Mouse (Mus musculus): ENCODE data around the gene Agtpbp1. TPM values are rescaled to one million over a fixed set of nuclear protein-coding genes. Genes with fewer than 3 reads are reported as not detected.

Agtpbp1 gene
- polyA plus RNA-seq, 1 experiment: 103 TPM

GRCm38 (mm10) chr13:59467591-59467990, 117.4 kb downstream of the Agtpbp1 start:
- no peaks in the 10 kb centered on the region for H3K27me3 ChIP-seq (ENCODE audit: control insufficient read depth, insufficient read depth, low read length)
- peak; percentile 81 to 94 for DNase-seq
- TF ChIP-seq CTCF (IDR thresholded peaks at IDR 0.05; ENCODE audit: borderline replicate concordance, insufficient read depth, low read depth, low read length): no peak
- TF ChIP-seq POLR2A (IDR thresholded peaks at IDR 0.05; ENCODE audit: borderline replicate concordance, insufficient read depth, low read length): no peak
- WGBS: 0% methylated on average over 3 of the region's 3 CpGs
- H3K4me1 ChIP-seq (ENCODE audit: control insufficient read depth, insufficient read depth, low read length): peaks cover 14% of the 10 kb centered on the region
- peak overlapping the region; percentile 58; the same call in 1 of the 2 replicates for H3K27ac ChIP-seq (ENCODE audit: insufficient read depth, low read length)
- H3K4me3 ChIP-seq (replicated peaks; ENCODE audit: insufficient read depth, low read depth, low read length): no peak overlapping the region

DNA sequence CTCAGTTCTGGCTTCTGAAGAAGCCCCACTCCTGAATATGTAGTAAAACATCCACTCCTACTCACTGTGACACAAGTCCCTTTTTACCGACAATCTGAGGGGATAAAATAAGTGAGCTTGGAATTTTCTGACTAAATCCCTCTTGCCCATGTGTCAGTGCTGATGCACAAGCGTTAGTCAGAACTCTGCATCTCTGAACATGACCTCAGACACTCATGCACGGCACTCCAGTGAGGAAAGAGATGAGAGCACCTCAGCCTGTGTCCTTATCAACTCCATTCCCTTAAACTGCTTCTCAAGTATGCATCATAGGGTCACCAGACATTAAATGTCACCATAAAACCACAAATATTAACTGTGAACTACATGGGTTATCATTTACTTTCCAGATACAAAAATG, 124.1 kb downstream of the Agtpbp1 start:
- 91% methylated on average over 3 of the region's 3 CpGs for WGBS
- no peaks in the 10 kb centered on the region for H3K27me3 ChIP-seq (ENCODE audit: control insufficient read depth, insufficient read depth, low read length)
- H3K27ac ChIP-seq (ENCODE audit: insufficient read depth, low read length): no peak overlapping the region
- TF ChIP-seq POLR2A (IDR thresholded peaks at IDR 0.05; ENCODE audit: borderline replicate concordance, insufficient read depth, low read length): no peak
- TF ChIP-seq CTCF (IDR thresholded peaks at IDR 0.05; ENCODE audit: borderline replicate concordance, insufficient read depth, low read depth, low read length): no peak
- peaks cover 3% of the 10 kb centered on the region; the same call in 1 of the 2 replicates for H3K4me1 ChIP-seq (ENCODE audit: control insufficient read depth, insufficient read depth, low read length)
- H3K4me3 ChIP-seq (replicated peaks; ENCODE audit: insufficient read depth, low read depth, low read length): no peak overlapping the region
- DNase-seq: no peak

DNA sequence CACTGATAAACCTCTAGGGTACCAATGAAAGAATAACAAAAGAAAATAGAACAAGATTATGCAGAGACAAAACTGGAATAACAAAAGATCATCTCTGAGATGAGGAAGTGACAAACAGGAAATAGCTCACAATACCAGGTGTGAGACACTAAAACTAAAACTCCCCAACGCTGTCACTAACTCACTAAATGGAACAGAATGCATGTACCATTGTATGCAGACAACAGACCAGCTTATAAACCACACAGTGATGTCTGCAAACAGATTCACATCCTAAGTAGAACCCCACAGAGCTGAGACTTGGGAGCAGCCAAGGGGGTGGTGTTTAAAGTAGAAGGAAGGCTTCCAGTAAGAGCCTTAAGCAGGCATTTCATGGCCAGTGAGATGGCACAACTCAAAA, 128.8 kb downstream of the Agtpbp1 start:
- no peak for DNase-seq
- 86% methylated on average over 1 of the region's 1 CpGs for WGBS
- H3K27ac ChIP-seq (ENCODE audit: insufficient read depth, low read length): no peak overlapping the region
- peaks cover 31% of the 10 kb centered on the region for H3K4me1 ChIP-seq (ENCODE audit: control insufficient read depth, insufficient read depth, low read length)
- no peaks in the 10 kb centered on the region for H3K27me3 ChIP-seq (ENCODE audit: control insufficient read depth, insufficient read depth, low read length)
- no peak for TF ChIP-seq POLR2A (IDR thresholded peaks at IDR 0.05; ENCODE audit: borderline replicate concordance, insufficient read depth, low read length)
- no peak for TF ChIP-seq CTCF (IDR thresholded peaks at IDR 0.05; ENCODE audit: borderline replicate concordance, insufficient read depth, low read depth, low read length)
- H3K4me3 ChIP-seq (replicated peaks; ENCODE audit: insufficient read depth, low read depth, low read length): no peak overlapping the region

DNA sequence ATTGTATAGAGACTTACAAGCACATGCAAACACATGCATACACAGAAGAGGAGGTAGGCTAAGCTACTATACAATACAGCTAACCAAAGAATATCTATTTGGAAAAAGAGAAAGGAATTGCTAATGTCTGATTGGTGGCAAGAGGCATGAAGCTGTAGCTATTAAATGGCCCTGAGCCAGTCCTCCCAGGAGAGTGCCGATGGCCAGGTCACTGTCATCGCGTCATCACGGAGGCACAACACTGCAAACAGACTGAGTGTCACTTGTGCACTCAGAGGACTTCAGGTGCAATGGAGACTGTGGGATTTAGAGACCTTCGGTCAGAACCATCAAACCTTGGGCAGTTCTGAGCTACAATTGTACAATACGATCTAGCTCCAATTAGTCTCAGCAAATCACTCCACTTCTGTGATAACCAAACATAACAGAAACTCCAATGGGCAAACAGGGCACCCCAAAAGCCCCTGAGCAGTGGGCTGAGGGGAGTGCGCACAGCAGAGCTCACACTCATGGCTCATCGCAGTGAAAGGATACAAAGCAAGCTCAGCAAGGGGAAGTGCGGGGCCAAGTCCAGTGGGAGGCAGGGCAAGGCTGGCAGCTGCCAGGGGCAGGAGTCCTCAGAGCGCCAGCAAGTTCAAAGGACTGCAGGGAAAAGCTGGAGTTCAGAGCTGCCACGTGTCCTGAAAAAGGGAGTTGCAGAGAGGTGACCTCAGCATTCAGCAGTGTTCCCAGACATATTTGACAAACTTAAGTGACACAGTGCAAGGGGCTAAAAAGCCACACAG, 130.8 kb downstream of the Agtpbp1 start:
- WGBS: 18% methylated on average over 11 of the region's 11 CpGs
- 0 out of 2 replicates have a peak overlapping the region, but pooled peaks have one; percentile 55 for H3K27ac ChIP-seq (ENCODE audit: insufficient read depth, low read length)
- TF ChIP-seq POLR2A (IDR thresholded peaks at IDR 0.05; ENCODE audit: borderline replicate concordance, insufficient read depth, low read length) (no peak), CTCF (IDR thresholded peaks at IDR 0.05; ENCODE audit: borderline replicate concordance, insufficient read depth, low read depth, low read length) (no peak)
- H3K4me1 ChIP-seq (ENCODE audit: control insufficient read depth, insufficient read depth, low read length): peaks cover 36% of the 10 kb centered on the region
- no peaks in the 10 kb centered on the region for H3K27me3 ChIP-seq (ENCODE audit: control insufficient read depth, insufficient read depth, low read length)
- DNase-seq: peak; percentile 59 to 63
- H3K4me3 ChIP-seq (replicated peaks; ENCODE audit: insufficient read depth, low read depth, low read length): no peak overlapping the region

GRCm38 (mm10) chr13:59453582-59453981, 131.4 kb downstream of the Agtpbp1 start:
- no peak overlapping the region for H3K4me3 ChIP-seq (replicated peaks; ENCODE audit: insufficient read depth, low read depth, low read length)
- no peak for TF ChIP-seq CTCF (IDR thresholded peaks at IDR 0.05; ENCODE audit: borderline replicate concordance, insufficient read depth, low read depth, low read length)
- no peak for TF ChIP-seq POLR2A (IDR thresholded peaks at IDR 0.05; ENCODE audit: borderline replicate concordance, insufficient read depth, low read length)
- WGBS: 13% methylated on average over 6 of the region's 6 CpGs
- peak; percentile 54 to 65 for DNase-seq
- H3K27ac ChIP-seq (ENCODE audit: insufficient read depth, low read length): peak overlapping the region; percentile 9
- peaks cover 36% of the 10 kb centered on the region for H3K4me1 ChIP-seq (ENCODE audit: control insufficient read depth, insufficient read depth, low read length)
- no peaks in the 10 kb centered on the region for H3K27me3 ChIP-seq (ENCODE audit: control insufficient read depth, insufficient read depth, low read length)

DNA sequence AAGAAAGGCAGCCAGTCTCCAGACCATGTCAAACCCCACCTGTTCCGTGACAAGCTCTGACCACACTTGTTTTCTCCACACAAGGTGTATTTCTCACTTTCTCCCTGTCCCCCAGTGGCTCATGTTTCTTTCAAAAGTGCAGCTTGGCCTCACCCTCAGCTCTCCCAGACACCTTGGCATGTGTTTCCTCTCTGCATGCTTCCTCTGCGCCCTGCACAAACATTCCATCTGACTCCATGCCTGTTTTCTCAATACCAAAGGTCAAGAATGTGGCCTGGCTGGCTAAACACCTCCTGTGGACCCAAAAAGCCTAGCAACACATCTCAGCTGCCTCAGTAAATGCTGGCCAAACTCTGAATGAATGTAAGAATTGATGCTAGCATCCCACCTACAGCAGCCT, 132.0 kb downstream of the Agtpbp1 start:
- H3K4me3 ChIP-seq (replicated peaks; ENCODE audit: insufficient read depth, low read depth, low read length): no peak overlapping the region

DNA sequence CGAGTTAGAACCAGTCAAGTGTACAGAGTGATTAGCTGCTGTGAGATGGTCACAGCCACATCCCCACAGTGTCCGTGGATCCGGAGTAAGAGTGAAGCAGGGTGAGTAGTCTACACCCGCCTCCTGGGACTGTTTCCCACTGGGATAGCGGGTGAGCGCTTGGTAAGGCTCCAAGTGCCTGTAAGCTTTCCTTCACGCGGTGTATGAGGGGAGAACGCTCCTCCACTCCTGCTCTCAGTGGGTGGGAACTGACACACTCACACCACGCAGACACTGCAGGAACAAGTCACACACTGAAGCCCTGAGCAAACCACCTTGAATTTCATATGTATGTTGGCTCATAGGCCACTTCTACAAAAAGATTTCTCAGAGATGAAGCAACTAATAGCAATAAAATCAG, 134.2 kb downstream of the Agtpbp1 start:
- 31% methylated on average over 10 of the region's 10 CpGs for WGBS
- Histone ChIP-seq H3K27ac (ENCODE audit: insufficient read depth, low read length) (no peak overlapping the region), H3K27me3 (ENCODE audit: control insufficient read depth, insufficient read depth, low read length) (no peaks in the 10 kb centered on the region), H3K4me3 (replicated peaks; ENCODE audit: insufficient read depth, low read depth, low read length) (no peak overlapping the region), H3K4me1 (ENCODE audit: control insufficient read depth, insufficient read depth, low read length) (peaks cover 38% of the 10 kb centered on the region)
- no peak for DNase-seq
- no peak for TF ChIP-seq POLR2A (IDR thresholded peaks at IDR 0.05; ENCODE audit: borderline replicate concordance, insufficient read depth, low read length)
- no peak for TF ChIP-seq CTCF (IDR thresholded peaks at IDR 0.05; ENCODE audit: borderline replicate concordance, insufficient read depth, low read depth, low read length)

More for the DNA sequence above, 132.0 kb downstream of the Agtpbp1 start:
- Histone ChIP-seq H3K27me3 (ENCODE audit: control insufficient read depth, insufficient read depth, low read length) (no peaks in the 10 kb centered on the region), H3K4me1 (ENCODE audit: control insufficient read depth, insufficient read depth, low read length) (peaks cover 33% of the 10 kb centered on the region), H3K27ac (ENCODE audit: insufficient read depth, low read length) (peak overlapping the region; percentile 9)
- WGBS: 53% methylated on average over 2 of the region's 2 CpGs
- TF ChIP-seq POLR2A (IDR thresholded peaks at IDR 0.05; ENCODE audit: borderline replicate concordance, insufficient read depth, low read length) (no peak), CTCF (IDR thresholded peaks at IDR 0.05; ENCODE audit: borderline replicate concordance, insufficient read depth, low read depth, low read length) (no peak)
- peak in 1 of 2 experiments; percentile 61 for DNase-seq

- H3K4me3 ChIP-seq (replicated peaks; ENCODE audit: insufficient read depth, low read depth, low read length): no peak overlapping the region
- no peak for TF ChIP-seq CTCF (IDR thresholded peaks at IDR 0.05; ENCODE audit: borderline replicate concordance, insufficient read depth, low read depth, low read length)
- TF ChIP-seq POLR2A (IDR thresholded peaks at IDR 0.05; ENCODE audit: borderline replicate concordance, insufficient read depth, low read length): no peak
- H3K4me1 ChIP-seq (ENCODE audit: control insufficient read depth, insufficient read depth, low read length): peaks cover 25% of the 10 kb centered on the region
- WGBS: 67% methylated on average over 7 of the region's 7 CpGs
- H3K27me3 ChIP-seq (ENCODE audit: control insufficient read depth, insufficient read depth, low read length): no peaks in the 10 kb centered on the region
- no peak overlapping the region for H3K27ac ChIP-seq (ENCODE audit: insufficient read depth, low read length)
- DNase-seq: no peak
Observed at GRCm38 (mm10) chr13:59447130-59447529, 137.9 kb downstream of the Agtpbp1 start.

Measured in cerebellum, adult 2 months (tissue).